Mouse (Mus musculus) kidney, adult 2 months (tissue): ENCODE measurements around the gene Lef1. TPM values are rescaled to one million over a fixed set of nuclear protein-coding genes. Genes with fewer than 3 reads are reported as not detected.

ENCODE experiments used
- DNase-seq: peaks from one replicate; pipeline ENCODE4 v3.0.0; 2021
- H3K27ac ChIP-seq: fragments of 200-500 bp; 2 replicates; pipeline ENCODE4 v1.5.1; 2012; ENCODE audit warnings: low read depth, low read length, control low read depth, inconsistent platforms; ENCODE audit not compliant: insufficient read depth
- H3K27me3 ChIP-seq: fragments of 200-500 bp; replicated peaks from 2 replicates; pipeline ENCODE4 v1.6.1; 2012; ENCODE audit warnings: mild to moderate bottlenecking, moderate library complexity, low read length, inconsistent platforms; ENCODE audit not compliant: control insufficient read depth, insufficient read depth
- H3K36me3 ChIP-seq: fragments of 200-500 bp; 2 replicates; pipeline ENCODE4 v1.6.1; 2012; ENCODE audit warnings: mild to moderate bottlenecking, moderate library complexity, low read length, inconsistent platforms; ENCODE audit not compliant: control insufficient read depth, insufficient read depth
- H3K4me1 ChIP-seq: fragments of 200-500 bp; 2 replicates; pipeline ENCODE4 v1.6.1; 2011; ENCODE audit warnings: low read length; ENCODE audit not compliant: control insufficient read depth, insufficient read depth
- H3K4me3 ChIP-seq: fragments of 200-500 bp; 2 replicates; pipeline ENCODE4 v1.5.1; 2011; ENCODE audit warnings: mild to moderate bottlenecking, low read depth, low read length, control low read depth; ENCODE audit not compliant: insufficient read depth
- CTCF ChIP-seq: fragments of 200-500 bp; conservative IDR thresholded peaks from 2 replicates; pipeline ENCODE4 v1.5.1; 2011; ENCODE audit warnings: low read depth, mild to moderate bottlenecking, control low read depth, low read length, moderate library complexity, mixed read lengths; ENCODE audit not compliant: insufficient read depth, insufficient read length
- POLR2A ChIP-seq: fragments of 200-500 bp; IDR thresholded peaks from one replicate; pipeline ENCODE4 v1.6.1; 2011; ENCODE audit warnings: low read depth, low read length, control low read depth
- WGBS: fragments of 180-500 bp; shearing (Covaris S2); methylation state at CpG from one replicate; pipeline ENCODE4 v1.1.7; 2018; 5-methylcytosine and 5-hydroxymethylcytosine counted together
- polyA plus RNA-seq: library from polyadenylated mRNA; depleted of rRNA; stranded (reverse); fragments of >200 nt; gene quantifications from 2 replicates; pipeline ENCODE4 v1.2.3, GENCODE M21; 2012

Lef1 gene
- polyA plus RNA-seq, 1 experiment, result 8.4 TPM

DNA sequence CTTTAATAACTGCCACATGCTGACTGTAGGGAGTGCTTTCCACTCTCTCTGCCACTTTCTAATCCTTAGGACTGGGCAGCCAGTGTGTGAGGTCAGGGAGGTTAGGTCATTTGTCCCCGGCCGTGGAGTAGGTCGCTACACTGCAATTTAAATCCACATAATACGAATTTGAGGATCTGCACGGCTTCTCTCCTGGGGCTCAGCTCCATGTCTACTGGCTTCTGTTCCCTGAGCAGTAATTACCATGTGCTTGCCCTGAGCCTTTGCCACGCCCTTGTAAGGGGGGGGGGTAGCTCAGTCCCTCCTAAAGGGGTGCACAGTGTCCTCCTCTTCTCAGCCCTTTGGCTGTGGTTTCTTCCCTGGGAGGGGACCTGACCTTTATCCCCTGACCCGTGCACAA is 92.0 kb downstream of the Lef1 start:
- Histone ChIP-seq H3K27ac (no peak overlapping the region), H3K4me1 (no peaks in the 10 kb centered on the region), H3K27me3 (no peaks in the 10 kb centered on the region), H3K4me3 (no peak overlapping the region), H3K36me3 (no peaks in the 10 kb centered on the region)
- no peak for TF ChIP-seq CTCF
- no peak for TF ChIP-seq POLR2A
- WGBS, result 45% methylated on average over 7 of the region's 7 CpGs
- DNase-seq, result peak; percentile 10

DNA sequence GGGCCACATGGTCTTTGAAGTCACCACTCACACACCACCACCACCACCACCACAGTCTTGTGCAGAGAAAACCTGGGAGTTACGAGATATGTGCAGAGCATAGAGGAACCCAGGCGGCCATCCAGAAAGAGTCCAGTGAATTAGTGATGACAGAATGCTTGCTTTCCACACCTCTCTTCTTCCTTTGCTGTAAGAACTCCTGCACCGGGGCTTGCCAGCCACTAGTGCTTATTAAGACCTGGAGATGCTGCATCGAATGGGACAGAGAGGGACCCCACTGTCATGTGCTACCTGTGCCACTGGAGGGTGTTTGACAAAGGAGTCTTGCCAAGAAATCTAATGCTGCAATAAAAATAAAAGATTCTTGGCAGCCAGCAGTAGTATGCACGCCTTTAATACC is 97.6 kb downstream of the Lef1 start:
- Histone ChIP-seq H3K27me3 (no peaks in the 10 kb centered on the region), H3K4me3 (no peak overlapping the region), H3K27ac (no peak overlapping the region), H3K4me1 (no peaks in the 10 kb centered on the region), H3K36me3 (no peaks in the 10 kb centered on the region)
- DNase-seq, result no peak
- no peak for TF ChIP-seq CTCF
- no peak for TF ChIP-seq POLR2A
- WGBS, result 78% methylated on average over 5 of the region's 5 CpGs

DNA sequence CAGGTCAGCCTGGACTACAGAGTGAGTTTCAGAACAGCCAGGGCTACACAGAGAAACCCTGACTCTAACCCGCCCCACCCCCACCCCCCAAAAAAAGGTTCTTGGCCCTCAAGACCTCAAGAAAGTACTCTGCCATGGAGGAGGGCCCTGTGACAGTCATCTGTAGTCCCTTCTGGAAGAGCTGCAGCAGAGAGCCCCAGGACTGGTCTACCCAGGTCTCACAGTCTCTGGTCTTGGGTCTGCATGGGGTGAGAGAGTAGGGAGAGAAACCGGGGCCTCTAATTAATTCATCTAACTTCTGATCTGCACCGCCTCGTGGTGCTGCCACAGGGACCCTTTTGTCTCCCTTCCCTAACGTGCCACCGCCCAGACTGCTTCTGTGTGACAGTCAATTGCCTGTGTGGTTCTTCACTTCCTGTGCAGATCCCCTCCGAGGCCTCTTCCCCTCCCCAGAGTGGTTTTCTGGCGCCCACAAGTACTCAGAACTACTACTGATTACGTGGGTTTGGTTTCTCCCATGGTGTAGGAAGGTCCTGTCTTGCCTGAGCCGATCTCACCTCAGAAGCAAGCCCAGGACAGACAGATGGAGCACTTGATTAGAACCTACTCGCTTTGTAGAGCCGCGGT is 98.1 kb downstream of the Lef1 start:
- H3K36me3 ChIP-seq, result no peaks in the 10 kb centered on the region
- DNase-seq, result no peak
- WGBS, result 79% methylated on average over 13 of the region's 13 CpGs
- H3K4me1 ChIP-seq, result no peaks in the 10 kb centered on the region
- no peak overlapping the region for H3K4me3 ChIP-seq
- H3K27me3 ChIP-seq, result no peaks in the 10 kb centered on the region
- no peak overlapping the region for H3K27ac ChIP-seq
- TF ChIP-seq POLR2A (no peak), CTCF (no peak)

DNA sequence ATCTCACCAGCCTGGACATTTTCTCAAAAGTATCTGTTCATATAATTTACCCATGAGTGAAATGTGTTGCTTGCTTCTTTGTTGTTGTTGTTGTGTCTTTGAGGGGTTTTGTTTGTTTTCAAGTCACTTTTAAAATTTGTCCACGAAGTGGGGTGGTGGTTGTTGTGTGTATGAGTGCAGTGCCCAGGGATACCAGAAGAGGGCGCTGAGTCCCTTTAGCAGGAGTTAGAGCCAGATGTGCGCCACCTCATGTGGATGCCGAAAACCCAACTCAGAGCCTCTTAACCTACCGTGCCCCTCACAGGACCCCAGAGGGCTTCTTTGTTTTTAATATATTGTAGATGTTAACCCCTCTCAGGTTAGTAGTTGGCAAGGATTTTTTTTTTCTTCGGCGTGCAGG is 101.9 kb downstream of the Lef1 start:
- Histone ChIP-seq H3K36me3 (no peaks in the 10 kb centered on the region), H3K27ac (no peak overlapping the region), H3K4me3 (no peak overlapping the region), H3K27me3 (no peaks in the 10 kb centered on the region), H3K4me1 (no peaks in the 10 kb centered on the region)
- DNase-seq, result no peak
- TF ChIP-seq CTCF, result peak; percentile 39
- no peak for TF ChIP-seq POLR2A
- 91% methylated on average over 7 of the region's 7 CpGs for WGBS

DNA sequence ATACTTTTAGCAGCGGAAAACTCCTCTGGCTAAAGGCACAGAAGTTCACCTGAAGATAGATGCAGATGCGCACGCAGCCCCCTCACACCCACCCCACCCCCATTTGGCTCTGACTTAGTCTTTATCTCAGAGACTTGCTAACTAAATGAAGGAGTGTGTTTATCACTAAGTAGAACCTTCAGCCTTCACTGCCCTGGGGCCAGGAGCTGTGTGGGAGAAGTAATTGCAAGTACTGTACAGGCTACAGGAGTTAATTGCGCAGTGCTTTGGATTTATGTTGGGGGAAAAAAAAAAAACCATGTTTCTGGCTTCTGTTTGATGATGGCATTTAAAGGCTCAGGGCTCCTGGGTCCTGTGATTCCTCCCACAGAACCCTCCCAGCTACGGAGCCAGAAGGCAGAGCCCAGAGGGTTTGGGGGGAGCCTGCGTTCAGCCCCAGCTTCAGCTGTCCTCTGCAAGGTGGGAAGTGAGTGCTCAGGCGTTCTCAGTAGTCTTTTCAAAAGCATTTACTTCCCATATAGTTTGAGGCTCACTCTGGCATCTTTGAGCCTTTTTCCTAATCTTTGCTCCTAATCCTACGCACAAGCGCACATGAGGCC is 103.9 kb downstream of the Lef1 start:
- DNase-seq, result no peak
- no peak overlapping the region for H3K27ac ChIP-seq
- H3K36me3 ChIP-seq, result no peaks in the 10 kb centered on the region
- H3K4me3 ChIP-seq, result no peak overlapping the region
- no peaks in the 10 kb centered on the region for H3K27me3 ChIP-seq
- TF ChIP-seq CTCF (no peak), POLR2A (no peak)
- 59% methylated on average over 9 of the region's 9 CpGs for WGBS
- H3K4me1 ChIP-seq, result no peaks in the 10 kb centered on the region

DNA sequence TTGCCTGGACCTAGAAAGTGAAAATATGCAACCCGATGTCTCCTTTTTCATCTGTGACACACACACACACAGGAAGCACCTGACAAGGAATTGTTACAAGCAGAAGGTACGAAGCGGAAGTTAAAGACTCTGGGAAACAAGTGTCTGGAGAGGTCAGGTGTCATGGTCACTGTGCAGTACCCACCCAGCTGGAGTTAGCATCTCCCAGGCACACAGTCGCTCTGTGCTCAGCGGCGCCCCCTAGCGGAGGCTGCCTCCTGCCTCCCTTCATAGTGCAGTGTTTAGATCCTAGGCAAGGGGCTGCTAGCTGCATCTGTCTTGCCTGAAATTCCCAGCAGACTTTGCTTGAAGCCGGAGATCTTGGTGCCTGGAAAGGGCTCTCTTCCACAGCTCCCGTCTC is 104.6 kb downstream of the Lef1 start:
- DNase-seq, result peak; percentile 29
- TF ChIP-seq CTCF (peak; percentile 69), POLR2A (no peak)
- H3K27me3 ChIP-seq, result no peaks in the 10 kb centered on the region
- H3K4me3 ChIP-seq, result no peak overlapping the region
- no peaks in the 10 kb centered on the region for H3K36me3 ChIP-seq
- WGBS, result 57% methylated on average over 9 of the region's 9 CpGs
- H3K4me1 ChIP-seq, result no peaks in the 10 kb centered on the region
- H3K27ac ChIP-seq, result no peak overlapping the region

DNA sequence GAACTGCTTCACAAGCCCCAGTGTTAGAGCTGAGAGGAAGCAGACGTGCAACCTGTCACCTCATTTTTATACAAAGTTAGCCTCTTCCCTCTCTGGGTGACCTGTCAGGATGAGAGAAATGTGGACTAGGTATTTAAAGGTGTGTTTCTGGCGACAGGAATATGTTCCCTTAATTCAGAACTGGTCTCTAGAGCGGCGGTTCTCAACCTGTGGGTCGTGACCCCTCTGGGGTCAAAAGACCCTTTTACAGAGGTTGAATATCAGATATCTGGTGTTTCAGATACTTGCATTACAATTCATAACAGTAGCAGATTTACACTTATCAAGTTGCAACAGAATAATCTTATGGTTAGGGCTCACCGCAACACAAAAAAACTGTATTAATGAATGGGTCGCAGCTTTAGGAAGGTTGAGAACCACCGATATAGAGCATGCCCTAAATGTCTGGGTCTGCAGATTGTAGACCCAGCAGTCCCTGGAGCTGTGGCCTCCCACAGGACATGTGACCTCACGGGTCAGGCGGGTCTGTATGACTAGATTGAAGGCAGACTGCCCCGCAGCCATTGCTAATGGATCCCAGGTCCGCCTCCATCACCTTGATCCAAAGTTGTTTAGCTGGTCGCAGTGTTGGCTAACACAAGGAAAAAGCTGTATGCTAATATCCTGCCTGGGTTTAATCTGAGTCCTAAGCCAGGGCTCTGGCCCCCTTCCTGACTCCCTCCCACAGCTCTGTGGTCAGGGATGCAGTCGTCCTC is 108.5 kb downstream of the Lef1 start:
- no peaks in the 10 kb centered on the region for H3K36me3 ChIP-seq
- no peak overlapping the region for H3K27ac ChIP-seq
- no peaks in the 10 kb centered on the region for H3K27me3 ChIP-seq
- no peak for DNase-seq
- H3K4me1 ChIP-seq, result no peaks in the 10 kb centered on the region
- 87% methylated on average over 14 of the region's 14 CpGs for WGBS
- TF ChIP-seq CTCF, result no peak
- no peak for TF ChIP-seq POLR2A
- H3K4me3 ChIP-seq, result no peak overlapping the region
